Mouse (Mus musculus) liver, embryonic 14.5 days (tissue): Measurements from ENCODE around the gene Fanci.

Experiments
- CTCF ChIP-seq: IDR thresholded peaks from 2 replicates; pipeline ENCODE4 v1.5.1; 2016; ENCODE audit warnings: antibody characterized with exemption, low read depth, control low read depth
- EP300 ChIP-seq: IDR thresholded peaks from 2 replicates; pipeline ENCODE4 v1.6.1; 2016; ENCODE audit warnings: antibody characterized with exemption, low read depth

GRCm38 (mm10) chr7:79473496-79474194 is 81.9 kb downstream of the Fanci start:
- TF ChIP-seq CTCF (no peak), EP300 (no peak)
